In the genomic region with DNA sequence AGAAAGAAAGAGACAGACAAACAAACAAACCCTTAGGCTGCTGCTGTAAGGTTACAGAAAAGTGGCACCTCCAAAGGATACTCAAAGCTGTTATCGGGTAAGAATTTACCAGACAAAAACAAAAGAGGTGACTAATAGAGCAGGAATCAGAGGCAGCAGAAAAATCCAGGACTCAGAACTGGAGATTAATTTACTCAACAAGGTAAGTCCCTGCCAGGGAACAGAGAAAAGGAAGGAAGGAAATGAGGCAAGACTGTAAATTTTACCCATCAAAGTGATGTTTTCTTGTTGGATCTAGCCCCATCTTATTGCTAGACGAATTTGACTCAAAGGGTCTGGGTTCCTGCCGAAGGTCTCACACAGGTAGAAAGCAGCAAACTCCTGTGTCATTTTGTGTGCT, we compare ENCODE assay signal across 21 mouse cellular contexts. TPM values are rescaled to one million over a fixed set of nuclear protein-coding genes. Genes with fewer than 3 reads are reported as not detected.
DNase-seq lines count a peak whose midpoint lies in the region; TF ChIP-seq lines count a peak whose summit lies in the region.
"Had no signal": no experiment of that assay in that cellular context is flagged by ENCODE, and none has a peak within 500 bp of the region (broad histone marks: within the 10 kb centered on the region; RNA-seq: fewer than 3 reads in every experiment).

No protein-coding gene starts in this region.

- TF ChIP-seq POLR2A in kidney, adult 2 months (IDR thresholded peaks at IDR 0.05; ENCODE audit: low read depth, low read length): no peak

- no peaks in the 10 kb centered on the region for H3K36me3 ChIP-seq in kidney, adult 2 months (ENCODE audit: control insufficient read depth, insufficient read depth, low read length)
- H3K36me3 ChIP-seq: embryonic facial prominence, embryonic 13.5 days; heart, embryonic 12.5 days; intestine, embryonic 15.5 days had no signal

- intact Hi-C loops in gastrocnemius, adult 2 months (cut with DNase I): no loop called here

- no peak for DNase-seq in gastrocnemius, adult 2 months
- no peak for DNase-seq in gastrocnemius, adult 8-10 months (ENCODE audit: low spot score in 2 of 2)
- peak; percentile 38 for DNase-seq in kidney, adult 2 months
- no peak for DNase-seq in kidney, postnatal 10 days
- peak; percentile 72 for DNase-seq in 3T3-L1 (ENCODE audit: low read depth, low spot score)
- DNase-seq in c-Kit-positive CD71-positive TER-119-positive erythroid progenitor cells, embryonic 14.5 days (ENCODE audit: low spot score): no peak
- DNase-seq: adrenal gland, adult 8-10 months; adrenal gland, postnatal 36 days; cerebellum, adult 11-12 months; cerebellum, adult 9-10 months; cerebellum, postnatal 36 days; gastrocnemius, postnatal 10 days; heart, adult 2 months; heart, postnatal 14 days had no signal

- H3K4me1 ChIP-seq in kidney, adult 2 months (ENCODE audit: control insufficient read depth, insufficient read depth, low read length): peaks cover 27% of the 10 kb centered on the region
- peaks cover 25% of the 10 kb centered on the region for H3K4me1 ChIP-seq in brown adipose tissue, adult 24 weeks (ENCODE audit: control insufficient read depth, insufficient read depth, insufficient read length, low read length)

- TF ChIP-seq CTCF in gastrocnemius, adult 2 months (IDR thresholded peaks at IDR 0.05): no peak
- TF ChIP-seq CTCF in kidney, adult 2 months (conservative IDR thresholded peaks at IDR 0.05; ENCODE audit: insufficient read depth, insufficient read length, low read depth, low read length): no peak

- H3K27ac ChIP-seq in gastrocnemius, adult 2 months: peak overlapping the region; percentile 31; the same call in 1 of the 2 replicates
- H3K27ac ChIP-seq in kidney, adult 2 months (ENCODE audit: insufficient read depth, low read depth, low read length): no peak overlapping the region
- 0 out of 2 replicates have a peak overlapping the region, but pooled peaks have one; percentile 33 for H3K27ac ChIP-seq in brown adipose tissue, adult 24 weeks (replicated peaks; ENCODE audit: low read depth, low read length)
- H3K27ac ChIP-seq: embryonic facial prominence, embryonic 13.5 days; forebrain, embryonic 13.5 days; heart, adult 2 months; hindbrain, embryonic 10.5 days; hindbrain, embryonic 14.5 days; intestine, embryonic 15.5 days had no signal

- H3K27me3 ChIP-seq in kidney, adult 2 months (replicated peaks; ENCODE audit: control insufficient read depth, insufficient read depth, low read length): no peaks in the 10 kb centered on the region
- H3K27me3 ChIP-seq: embryonic facial prominence, embryonic 13.5 days; forebrain, embryonic 13.5 days; heart, embryonic 12.5 days; intestine, embryonic 15.5 days had no signal

- 47% methylated on average over 3 of the region's 3 CpGs for WGBS in kidney, adult 2 months

- no peak overlapping the region for H3K4me3 ChIP-seq in gastrocnemius, adult 2 months
- no peak overlapping the region for H3K4me3 ChIP-seq in kidney, adult 2 months (ENCODE audit: insufficient read depth, low read depth, low read length)
- no peak overlapping the region for H3K4me3 ChIP-seq in brown adipose tissue, adult 24 weeks (ENCODE audit: insufficient read depth, low read depth, low read length)
- H3K4me3 ChIP-seq: embryonic facial prominence, embryonic 13.5 days; forebrain, embryonic 13.5 days; heart, adult 2 months; heart, embryonic 12.5 days; hindbrain, embryonic 10.5 days; intestine, embryonic 15.5 days had no signal

RNA-seq across cellular contexts. Expression of gene Ppp2r5e, which starts 41.0 kb away (rescaled TPM):
- 10 to 100 TPM; 32.2 to 34.3 TPM for total RNA-seq in gastrocnemius, adult 2 months (2021)
- total RNA-seq in gastrocnemius, adult 8-10 months (2022): 10 to 100 TPM; 32.3 to 37.5 (median 33.5) TPM
- 17.1 and 17.3 TPM in 2 replicates for polyA plus RNA-seq in kidney, adult 2 months (2012; rRNA removed)
- 18.0 and 21.6 TPM in 2 replicates for polyA plus RNA-seq in brown adipose tissue, adult 24 weeks (2012; ENCODE audit: insufficient read depth, insufficient read length, missing spikeins)

Comparison
In these comparisons a context has a peak if more than half of its experiments do, and no peak if none do; other contexts are left out.
1. DNase-seq: peak in kidney, adult 2 months (single experiment) and 3T3-L1 (single experiment); none in gastrocnemius, adult 2 months (single experiment), gastrocnemius, adult 8-10 months (0 of 2), kidney, postnatal 10 days (single experiment) and c-Kit-positive CD71-positive TER-119-positive erythroid progenitor cells, embryonic 14.5 days (single experiment).